Mouse (Mus musculus): ENCODE results near the gene Hephl1. TPM values are rescaled to one million over a fixed set of nuclear protein-coding genes. Genes with fewer than 3 reads are reported as not detected.

Hephl1 gene
- polyA plus RNA-seq, 1 experiment from 2014 or later = not detected

DNA sequence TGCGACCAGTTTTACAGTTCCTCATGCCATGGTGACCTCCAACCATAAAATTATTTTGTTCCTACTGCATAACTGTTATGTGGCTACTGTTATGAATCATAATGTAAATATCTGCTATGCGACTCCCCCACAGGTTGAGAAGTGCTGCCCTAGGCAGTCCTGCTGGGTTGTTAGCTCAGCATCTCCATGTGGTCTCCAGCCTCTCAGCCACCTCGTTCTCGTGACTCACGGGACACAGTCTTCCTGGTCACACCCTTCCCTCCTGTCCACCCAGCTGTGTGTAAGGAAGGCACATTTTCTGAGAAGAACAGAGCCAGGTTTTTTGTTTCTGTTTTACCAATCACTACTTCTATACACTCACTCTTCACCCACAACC, 93.2 kb downstream of the Hephl1 start:
- DNase-seq (ENCODE audit: low spot score) (no peak), ATAC-seq (ENCODE audit: low FRiP score, low TSS enrichment) (peak; percentile 72; the same call in 1 of the 2 replicates)
- H3K4me3 ChIP-seq (ENCODE audit: low read depth, low read length) = no peak overlapping the region
- no peak overlapping the region for H3K4me2 ChIP-seq (replicated peaks; ENCODE audit: low read depth)
- no peaks in the 10 kb centered on the region for H3K27me3 ChIP-seq (ENCODE audit: control insufficient read depth, insufficient read depth, low read length)
- no peak overlapping the region for H3K27ac ChIP-seq (replicated peaks)
- no peaks in the 10 kb centered on the region for H3K36me3 ChIP-seq (ENCODE audit: control insufficient read depth, insufficient read depth, low read length)
- WGBS = 59% methylated on average over 5 of the region's 5 CpGs
- TF ChIP-seq EP300 (optimal IDR thresholded peaks at IDR 0.05) (no peak), CTCF (IDR thresholded peaks at IDR 0.05; ENCODE audit: low read depth) (no peak)
- H3K4me1 ChIP-seq (replicated peaks; ENCODE audit: control insufficient read depth, insufficient read depth) = no peaks in the 10 kb centered on the region
- no peaks in the 10 kb centered on the region for H3K9me3 ChIP-seq (ENCODE audit: control insufficient read depth, low read length)
- no peak overlapping the region for H3K9ac ChIP-seq (ENCODE audit: low read length)

DNA sequence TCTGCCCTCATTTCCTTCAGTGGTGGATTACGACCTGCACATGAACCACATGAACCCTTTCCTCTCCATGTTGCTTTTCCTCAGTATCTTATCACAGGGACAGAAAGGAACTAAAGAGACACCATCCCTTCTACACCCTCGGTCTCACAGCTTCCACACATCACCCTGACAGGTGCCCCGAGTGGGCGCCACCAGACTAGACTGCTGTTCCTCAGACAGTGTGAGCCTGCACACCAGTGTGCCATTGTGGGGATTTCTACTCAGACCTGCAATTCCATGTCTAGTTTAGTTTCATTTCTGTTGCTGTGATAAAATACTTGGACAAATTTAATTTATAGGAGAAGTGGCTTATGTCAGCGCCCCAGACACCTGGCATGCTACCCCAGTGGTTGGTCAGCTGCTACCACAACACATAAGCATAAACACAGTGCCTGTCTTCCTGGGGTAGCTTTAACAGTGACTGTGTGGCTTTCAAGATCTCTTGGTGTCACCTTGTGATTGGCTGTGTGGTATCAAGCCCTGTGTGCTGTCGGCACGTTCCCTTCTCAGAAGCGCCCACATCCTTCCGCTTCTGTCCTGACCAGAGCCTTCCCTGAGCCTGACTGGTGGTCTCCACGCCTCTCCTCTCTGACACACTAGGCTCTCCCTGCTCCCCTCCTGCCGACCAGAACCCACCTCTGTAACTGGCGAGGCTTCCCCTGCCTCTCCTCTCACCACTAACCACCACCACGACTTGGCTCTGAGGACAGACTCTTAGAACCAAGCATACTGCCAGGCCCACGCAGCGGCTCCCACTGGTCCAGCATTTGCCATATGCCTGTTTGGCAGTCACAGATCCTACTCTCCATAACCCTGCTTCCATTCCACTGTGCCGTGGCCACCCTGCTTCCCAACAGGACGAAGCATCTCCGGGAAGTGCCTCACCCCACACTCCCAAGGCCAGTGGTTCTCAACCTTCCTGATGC, 93.8 kb downstream of the Hephl1 start:
- no peaks in the 10 kb centered on the region for H3K4me1 ChIP-seq (replicated peaks; ENCODE audit: control insufficient read depth, insufficient read depth)
- TF ChIP-seq CTCF (IDR thresholded peaks at IDR 0.05; ENCODE audit: low read depth) (no peak), EP300 (optimal IDR thresholded peaks at IDR 0.05) (no peak)
- no peaks in the 10 kb centered on the region for H3K27me3 ChIP-seq (ENCODE audit: control insufficient read depth, insufficient read depth, low read length)
- H3K9ac ChIP-seq (ENCODE audit: low read length) = no peak overlapping the region
- WGBS = 78% methylated on average over 18 of the region's 18 CpGs
- no peak overlapping the region for H3K4me2 ChIP-seq (replicated peaks; ENCODE audit: low read depth)
- no peaks in the 10 kb centered on the region for H3K36me3 ChIP-seq (ENCODE audit: control insufficient read depth, insufficient read depth, low read length)
- DNase-seq (ENCODE audit: low spot score) (no peak), ATAC-seq (ENCODE audit: low FRiP score, low TSS enrichment) (no peak)
- no peaks in the 10 kb centered on the region for H3K9me3 ChIP-seq (ENCODE audit: control insufficient read depth, low read length)
- H3K4me3 ChIP-seq (ENCODE audit: low read depth, low read length) = no peak overlapping the region
- no peak overlapping the region for H3K27ac ChIP-seq (replicated peaks)

DNA sequence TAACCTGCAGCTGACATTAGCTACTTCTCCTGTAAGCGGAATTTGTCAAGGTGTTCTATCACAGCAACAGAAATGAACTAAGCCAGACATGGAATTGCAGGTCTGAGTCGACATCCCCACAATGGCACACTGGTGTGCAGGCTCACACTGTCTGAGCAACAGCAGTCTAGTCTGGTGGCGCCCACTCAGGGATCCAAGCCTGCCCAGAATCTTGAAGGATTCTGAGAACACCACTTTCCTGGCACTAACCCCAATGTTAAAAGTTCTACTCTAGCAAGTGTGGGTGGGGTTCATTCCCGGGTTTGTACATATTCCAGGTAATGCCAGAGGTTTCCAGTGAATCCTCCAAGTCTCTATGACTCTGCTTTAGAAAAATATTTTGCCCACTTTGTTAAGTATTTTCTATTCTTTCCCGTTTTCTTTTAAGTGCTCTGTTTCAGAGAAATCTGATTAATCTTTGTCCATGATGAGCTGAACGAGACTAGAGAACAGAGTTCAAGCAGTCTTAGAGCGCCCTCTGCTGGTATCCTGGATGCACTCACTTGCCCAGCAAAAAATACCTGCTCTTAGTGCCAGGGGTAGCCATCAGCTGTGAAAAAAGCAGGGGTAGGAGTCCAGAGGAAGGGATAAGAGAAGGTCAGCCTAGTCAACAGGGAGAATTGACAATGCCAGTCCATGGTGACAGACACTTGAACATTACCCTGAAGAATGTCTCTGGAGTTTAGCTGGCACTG, 96.5 kb downstream of the Hephl1 start:
- DNase-seq (ENCODE audit: low spot score) (peak; percentile 66), ATAC-seq (ENCODE audit: low FRiP score, low TSS enrichment) (0 out of 2 replicates have a peak, but pooled peaks have one; percentile 39)
- no peaks in the 10 kb centered on the region for H3K27me3 ChIP-seq (ENCODE audit: control insufficient read depth, insufficient read depth, low read length)
- TF ChIP-seq CTCF (IDR thresholded peaks at IDR 0.05; ENCODE audit: low read depth) (peak; percentile 97), EP300 (optimal IDR thresholded peaks at IDR 0.05) (no peak)
- H3K27ac ChIP-seq (replicated peaks) = no peak overlapping the region
- no peaks in the 10 kb centered on the region for H3K9me3 ChIP-seq (ENCODE audit: control insufficient read depth, low read length)
- no peaks in the 10 kb centered on the region for H3K4me1 ChIP-seq (replicated peaks; ENCODE audit: control insufficient read depth, insufficient read depth)
- no peak overlapping the region for H3K9ac ChIP-seq (ENCODE audit: low read length)
- WGBS = 55% methylated on average over 7 of the region's 7 CpGs
- H3K36me3 ChIP-seq (ENCODE audit: control insufficient read depth, insufficient read depth, low read length) = no peaks in the 10 kb centered on the region
- H3K4me2 ChIP-seq (replicated peaks; ENCODE audit: low read depth) = no peak overlapping the region
- H3K4me3 ChIP-seq (ENCODE audit: low read depth, low read length) = no peak overlapping the region

- Histone ChIP-seq H3K4me3 (ENCODE audit: low read depth, low read length) (no peak overlapping the region), H3K9me3 (ENCODE audit: control insufficient read depth, low read length) (no peaks in the 10 kb centered on the region), H3K36me3 (ENCODE audit: control insufficient read depth, insufficient read depth, low read length) (peaks cover 5% of the 10 kb centered on the region), H3K27me3 (ENCODE audit: control insufficient read depth, insufficient read depth, low read length) (no peaks in the 10 kb centered on the region), H3K9ac (ENCODE audit: low read length) (no peak overlapping the region), H3K4me2 (replicated peaks; ENCODE audit: low read depth) (no peak overlapping the region), H3K4me1 (replicated peaks; ENCODE audit: control insufficient read depth, insufficient read depth) (no peaks in the 10 kb centered on the region), H3K27ac (replicated peaks) (no peak overlapping the region)
- 86% methylated on average over 14 of the region's 14 CpGs for WGBS
- ATAC-seq (ENCODE audit: low FRiP score, low TSS enrichment) (no peak), DNase-seq (ENCODE audit: low spot score) (no peak)
- TF ChIP-seq EP300 (optimal IDR thresholded peaks at IDR 0.05) (no peak), CTCF (IDR thresholded peaks at IDR 0.05; ENCODE audit: low read depth) (no peak)
These were observed 104.3 kb downstream of the Hephl1 start for GRCm38 (mm10) chr9:15007566-15007965.

GRCm38 (mm10) chr9:15004298-15004685, 107.6 kb downstream of the Hephl1 start:
- H3K4me3 ChIP-seq (ENCODE audit: low read depth, low read length) = no peak overlapping the region
- DNase-seq (ENCODE audit: low spot score) (no peak), ATAC-seq (ENCODE audit: low FRiP score, low TSS enrichment) (no peak)
- H3K36me3 ChIP-seq (ENCODE audit: control insufficient read depth, insufficient read depth, low read length) = peaks cover 5% of the 10 kb centered on the region
- 59% methylated on average over 9 of the region's 9 CpGs for WGBS
- no peak overlapping the region for H3K27ac ChIP-seq (replicated peaks)
- no peaks in the 10 kb centered on the region for H3K9me3 ChIP-seq (ENCODE audit: control insufficient read depth, low read length)
- no peak for TF ChIP-seq EP300 (optimal IDR thresholded peaks at IDR 0.05)
- TF ChIP-seq CTCF (IDR thresholded peaks at IDR 0.05; ENCODE audit: low read depth) = no peak
- no peak overlapping the region for H3K9ac ChIP-seq (ENCODE audit: low read length)
- H3K4me1 ChIP-seq (replicated peaks; ENCODE audit: control insufficient read depth, insufficient read depth) = no peaks in the 10 kb centered on the region
- H3K27me3 ChIP-seq (ENCODE audit: control insufficient read depth, insufficient read depth, low read length) = no peaks in the 10 kb centered on the region
- H3K4me2 ChIP-seq (replicated peaks; ENCODE audit: low read depth) = no peak overlapping the region
